Mouse (Mus musculus) hindbrain, embryonic 12.5 days (tissue): ENCODE measurements around the gene Cish. TPM values are rescaled to one million over a fixed set of nuclear protein-coding genes. Genes with fewer than 3 reads are reported as not detected.
"Not testable (repeated sequence)": the region's sequence is repeated elsewhere in the genome, so short reads cannot be mapped to it uniquely, and the experiment has no call there.

Experiments
- ATAC-seq: fragments of 200-750 bp; cut with Nextera tagmentation; 2 replicates; pipeline ENCODE4 v1.8.0; 2017; ENCODE audit warnings: moderate TSS enrichment; ENCODE audit not compliant: low FRiP score
- H3K27ac ChIP-seq: fragments of 300-500 bp; sonication (generic); 2 replicates; pipeline ENCODE4 v1.5.1; 2016; ENCODE audit warnings: mild to moderate bottlenecking
- H3K27me3 ChIP-seq: fragments of 300-500 bp; sonication (generic); 2 replicates; pipeline ENCODE4 v1.6.1; 2016; ENCODE audit warnings: mild to moderate bottlenecking
- H3K36me3 ChIP-seq: fragments of 300-500 bp; sonication (generic); 2 replicates; pipeline ENCODE4 v1.6.1; 2016; ENCODE audit warnings: mild to moderate bottlenecking
- H3K4me1 ChIP-seq: fragments of 300-500 bp; sonication (generic); 2 replicates; pipeline ENCODE4 v1.6.1; 2016
- H3K4me2 ChIP-seq: fragments of 300-500 bp; sonication (generic); replicated peaks from 2 replicates; pipeline ENCODE4 v1.6.1; 2016; ENCODE audit warnings: mild to moderate bottlenecking
- H3K4me3 ChIP-seq: fragments of 300-500 bp; sonication (generic); 2 replicates; pipeline ENCODE4 v1.5.1; 2016; ENCODE audit warnings: mild to moderate bottlenecking
- H3K9ac ChIP-seq: fragments of 300-500 bp; sonication (generic); 2 replicates; pipeline ENCODE4 v1.6.1; 2016; ENCODE audit warnings: mild to moderate bottlenecking, moderate library complexity
- H3K9me3 ChIP-seq: fragments of 300-500 bp; sonication (generic); replicated peaks from 2 replicates; pipeline ENCODE4 v1.6.1; 2016; ENCODE audit warnings: mild to moderate bottlenecking
- WGBS: fragments of 180-500 bp; shearing (Covaris S2); methylation state at CpG from one replicate; pipeline ENCODE4 v1.1.7; 2016; 5-methylcytosine and 5-hydroxymethylcytosine counted together
- polyA plus RNA-seq: library from polyadenylated mRNA; unstranded; fragments of >200 nt; fragmentation: Nextera tagmentation; extraction: Ambion mirVana; gene quantifications from 2 replicates; pipeline ENCODE4 v1.2.1, GENCODE M21; 2016

The Cish gene
- polyA plus RNA-seq, 1 experiment from 2014 or later, result 8.0 TPM

- Histone ChIP-seq H3K9ac (no peak overlapping the region), H3K36me3 (peaks cover 8% of the 10 kb centered on the region), H3K4me2 (no peak overlapping the region), H3K9me3 (no peaks in the 10 kb centered on the region), H3K27me3 (no peaks in the 10 kb centered on the region), H3K4me3 (no peak overlapping the region), H3K27ac (no peak overlapping the region), H3K4me1 (peaks cover 5% of the 10 kb centered on the region)
- ATAC-seq, result no peak
- 82% methylated on average over 7 of the region's 7 CpGs for WGBS
Measured at GRCm38 (mm10) chr9:107302592-107302991, 6.8 kb downstream of the Cish start.

DNA sequence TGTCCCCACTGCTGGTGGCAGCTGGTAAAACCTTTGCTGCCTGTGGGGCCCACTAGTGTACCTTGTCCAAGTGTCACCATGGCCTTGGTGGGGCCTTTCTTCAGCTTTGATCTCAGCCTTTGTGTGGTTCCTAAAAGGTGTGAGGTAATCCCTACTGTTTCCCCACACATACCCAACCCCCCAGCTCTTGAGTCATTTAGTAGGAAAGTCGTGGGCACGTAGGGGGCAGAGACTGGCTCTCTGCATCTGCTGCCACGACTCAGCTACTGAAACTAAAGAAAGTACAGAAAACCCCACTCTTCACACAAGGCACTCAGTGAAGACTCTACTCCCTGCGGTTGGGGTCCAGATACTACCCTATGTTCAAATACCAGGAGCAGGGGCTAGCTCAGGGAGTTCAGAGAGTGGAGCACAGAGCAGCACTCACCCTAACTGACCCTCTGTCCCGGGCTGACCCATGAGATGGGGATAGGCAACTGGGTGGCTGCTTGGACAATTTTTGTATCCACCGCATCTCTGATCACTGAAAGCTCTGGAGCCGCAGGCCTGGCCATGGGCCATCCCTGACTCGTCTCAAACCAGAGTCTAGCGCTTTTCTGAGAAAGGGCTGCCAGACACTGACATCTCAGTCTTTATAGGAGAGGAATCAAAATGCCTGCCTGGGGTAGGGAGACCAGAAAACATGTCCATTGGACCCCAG is 7.4 kb downstream of the Cish start:
- H3K4me2 ChIP-seq, result no peak overlapping the region
- H3K27ac ChIP-seq, result no peak overlapping the region

GRCm38 (mm10) chr9:107303900-107304299 is 8.1 kb downstream of the Cish start:
- Histone ChIP-seq H3K36me3 (peaks cover 8% of the 10 kb centered on the region), H3K9me3 (no peaks in the 10 kb centered on the region), H3K9ac (no peak overlapping the region), H3K4me1 (no peaks in the 10 kb centered on the region), H3K4me3 (no peak overlapping the region), H3K27me3 (no peaks in the 10 kb centered on the region), H3K27ac (no peak overlapping the region), H3K4me2 (no peak overlapping the region)
- ATAC-seq, result no peak
- 70% methylated on average over 5 of the region's 5 CpGs for WGBS

More for the DNA sequence above, 7.4 kb downstream of the Cish start:
- no peak overlapping the region for H3K4me3 ChIP-seq
- H3K4me1 ChIP-seq, result no peaks in the 10 kb centered on the region
- no peaks in the 10 kb centered on the region for H3K27me3 ChIP-seq
- H3K36me3 ChIP-seq, result peaks cover 8% of the 10 kb centered on the region
- WGBS, result 85% methylated on average over 9 of the region's 9 CpGs
- H3K9ac ChIP-seq, result no peak overlapping the region
- ATAC-seq, result no peak
- H3K9me3 ChIP-seq, result no peaks in the 10 kb centered on the region

DNA sequence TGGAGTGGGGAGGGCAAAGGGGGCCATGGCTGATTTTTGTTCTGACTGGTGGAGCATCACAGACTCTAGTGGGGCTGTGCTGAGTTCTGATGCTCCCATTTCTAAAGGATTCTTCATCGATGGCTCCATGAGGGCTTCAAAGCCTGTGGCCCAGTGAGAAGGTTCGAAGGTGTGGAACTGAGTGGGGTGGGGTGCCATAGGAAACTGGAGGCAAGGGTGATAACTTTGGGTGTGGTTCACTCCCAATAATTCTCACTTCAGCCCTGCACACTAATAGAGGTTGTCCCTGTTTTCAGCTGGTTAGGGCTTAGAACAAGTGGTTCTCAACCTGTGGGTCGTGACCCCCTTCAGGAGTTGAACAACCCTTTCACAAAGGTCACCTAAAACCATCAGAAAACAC is 8.6 kb downstream of the Cish start:
- Histone ChIP-seq H3K9me3 (no peaks in the 10 kb centered on the region), H3K27me3 (no peaks in the 10 kb centered on the region), H3K4me3 (no peak overlapping the region), H3K36me3 (peaks cover 8% of the 10 kb centered on the region), H3K9ac (no peak overlapping the region), H3K4me2 (no peak overlapping the region), H3K27ac (no peak overlapping the region), H3K4me1 (no peaks in the 10 kb centered on the region)
- ATAC-seq, result no peak
- WGBS, result 96% methylated on average over 3 of the region's 3 CpGs

DNA sequence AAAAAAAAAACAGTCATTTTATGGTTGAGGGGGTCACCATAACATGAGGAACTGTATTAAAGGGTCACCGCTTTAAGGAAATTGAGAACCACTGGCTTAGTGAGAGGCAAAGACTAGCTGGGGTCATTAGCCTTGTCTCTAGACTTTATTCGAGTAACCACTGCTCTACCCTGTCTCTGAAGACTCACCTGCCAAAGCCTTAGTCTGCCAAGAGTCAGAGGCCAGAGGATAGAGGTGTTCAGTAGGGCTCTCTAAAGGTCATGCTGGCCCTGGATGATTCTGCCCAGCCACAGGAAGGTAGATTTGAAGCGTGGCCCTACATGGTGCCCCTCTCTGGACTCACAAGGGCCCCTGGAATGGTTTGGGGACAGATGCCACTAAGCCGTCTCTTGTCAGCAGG is 9.2 kb downstream of the Cish start:
- no peaks in the 10 kb centered on the region for H3K27me3 ChIP-seq
- H3K36me3 ChIP-seq, result peaks cover 8% of the 10 kb centered on the region
- H3K4me1 ChIP-seq, result no peaks in the 10 kb centered on the region
- no peak overlapping the region for H3K4me2 ChIP-seq
- no peak overlapping the region for H3K9ac ChIP-seq
- H3K27ac ChIP-seq, result no peak overlapping the region
- no peaks in the 10 kb centered on the region for H3K9me3 ChIP-seq
- ATAC-seq, result no peak
- H3K4me3 ChIP-seq, result no peak overlapping the region
- 85% methylated on average over 4 of the region's 4 CpGs for WGBS

DNA sequence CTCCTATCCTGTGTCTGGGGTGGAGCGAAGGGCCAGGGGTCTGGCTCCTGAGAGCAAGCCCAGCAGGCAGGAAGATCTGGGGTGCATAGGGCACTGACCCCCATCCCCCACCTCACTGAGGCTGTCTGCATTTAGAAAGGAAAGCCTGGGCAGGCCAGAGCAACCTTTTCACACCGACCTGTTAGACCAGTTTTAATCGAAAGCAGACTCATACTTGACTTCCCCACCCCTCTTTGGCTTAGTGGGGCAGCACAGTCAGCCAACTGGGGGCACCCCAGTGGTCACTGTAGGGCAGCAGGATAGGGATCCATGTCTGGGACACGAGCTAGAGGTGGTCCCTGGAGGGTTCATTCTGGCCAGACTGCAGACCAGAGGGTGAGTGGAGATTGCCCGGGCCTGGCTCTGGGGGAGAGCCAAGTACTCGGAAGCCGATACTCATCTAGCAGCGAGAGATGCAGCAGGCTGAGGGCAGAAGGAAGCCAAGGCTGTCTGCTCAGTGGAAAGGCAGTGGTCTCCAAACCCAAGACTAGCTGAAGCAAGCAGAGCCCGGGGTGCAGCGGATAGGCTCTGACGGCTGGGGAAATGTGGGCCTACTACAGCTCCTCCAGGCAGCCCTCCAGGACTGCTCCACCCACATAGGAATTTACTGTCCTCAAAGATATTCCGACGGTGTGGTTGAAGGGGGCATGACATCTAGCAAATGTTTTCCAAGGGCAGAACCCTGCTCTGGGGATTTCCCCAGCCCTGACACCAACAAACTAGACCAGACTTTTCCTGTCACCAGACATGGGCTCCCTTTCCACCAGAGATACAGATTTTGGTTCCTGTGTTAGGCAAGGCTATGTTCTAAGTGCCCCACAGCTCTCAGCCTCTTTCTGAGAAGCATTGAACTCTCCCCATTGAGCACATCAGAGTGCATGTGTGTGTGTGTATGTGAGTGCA is 10.0 kb downstream of the Cish start:
- peaks cover 8% of the 10 kb centered on the region for H3K36me3 ChIP-seq
- H3K9ac ChIP-seq, result no peak overlapping the region
- H3K9me3 ChIP-seq, result no peaks in the 10 kb centered on the region
- no peaks in the 10 kb centered on the region for H3K4me1 ChIP-seq
- 60% methylated on average over 13 of the region's 13 CpGs for WGBS
- no peak overlapping the region for H3K27ac ChIP-seq
- no peaks in the 10 kb centered on the region for H3K27me3 ChIP-seq
- no peak overlapping the region for H3K4me2 ChIP-seq
- no peak overlapping the region for H3K4me3 ChIP-seq
- no peak for ATAC-seq

GRCm38 (mm10) chr9:107306673-107307072 is 10.8 kb downstream of the Cish start:
- not testable (repeated sequence) for H3K27ac ChIP-seq, ATAC-seq, H3K9ac ChIP-seq, H3K4me2 ChIP-seq, H3K4me1 ChIP-seq, H3K9me3 ChIP-seq, H3K4me3 ChIP-seq, H3K27me3 ChIP-seq, H3K36me3 ChIP-seq
- WGBS, result 100% methylated on average over 1 of the region's 1 CpGs

DNA sequence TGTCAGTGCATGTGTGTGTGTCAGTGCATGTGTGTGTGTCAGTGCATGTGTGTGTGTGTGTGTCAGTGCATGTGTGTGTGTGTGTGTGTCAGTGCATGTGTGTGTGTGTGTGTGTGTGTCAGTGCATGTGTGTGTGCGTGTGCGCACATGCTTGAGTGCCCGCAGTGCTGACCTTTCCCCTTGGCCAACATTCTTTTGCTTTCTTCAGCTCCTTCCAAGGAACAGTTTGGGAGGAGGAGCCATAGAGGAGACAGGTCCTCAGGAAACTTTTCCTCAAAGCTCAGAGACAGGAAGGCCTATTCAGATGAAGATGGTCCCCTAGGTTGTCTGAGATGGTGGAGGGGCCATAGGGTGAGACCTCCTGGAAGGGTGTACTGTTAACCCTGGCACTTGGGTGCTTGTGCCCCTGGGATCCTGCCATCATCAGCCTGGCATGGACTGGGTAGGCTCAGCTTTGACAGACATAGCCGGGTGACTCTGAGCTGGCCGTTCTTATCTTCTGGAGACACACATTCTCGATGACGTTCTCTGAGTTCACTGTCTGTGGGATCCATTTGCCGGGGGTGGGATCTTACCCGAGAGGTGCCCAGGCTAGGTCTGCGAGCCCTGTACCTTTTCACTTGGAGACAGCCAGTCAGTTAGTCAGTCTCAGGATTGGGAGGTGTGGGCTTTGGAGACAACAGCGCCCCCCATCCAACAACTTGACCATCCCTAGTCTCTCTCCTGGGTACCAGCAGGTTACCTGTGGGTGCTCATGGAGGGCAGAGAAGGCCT is 11.5 kb downstream of the Cish start:
- Histone ChIP-seq H3K9ac (no peak overlapping the region), H3K36me3 (no peaks in the 10 kb centered on the region), H3K4me2 (no peak overlapping the region), H3K4me1 (no peaks in the 10 kb centered on the region), H3K27ac (no peak overlapping the region), H3K4me3 (no peak overlapping the region), H3K27me3 (no peaks in the 10 kb centered on the region), H3K9me3 (no peaks in the 10 kb centered on the region)
- no peak for ATAC-seq
- 82% methylated on average over 11 of the region's 11 CpGs for WGBS

GRCm38 (mm10) chr9:107307886-107308285 is 12.1 kb downstream of the Cish start:
- H3K9ac ChIP-seq, result no peak overlapping the region
- H3K27me3 ChIP-seq, result no peaks in the 10 kb centered on the region
- no peaks in the 10 kb centered on the region for H3K4me1 ChIP-seq
- H3K27ac ChIP-seq, result no peak overlapping the region
- WGBS, result 73% methylated on average over 12 of the region's 12 CpGs
- H3K9me3 ChIP-seq, result no peaks in the 10 kb centered on the region
- H3K4me2 ChIP-seq, result no peak overlapping the region
- no peak overlapping the region for H3K4me3 ChIP-seq
- H3K36me3 ChIP-seq, result no peaks in the 10 kb centered on the region
- ATAC-seq, result no peak

- Histone ChIP-seq H3K27ac (no peak overlapping the region), H3K4me2 (no peak overlapping the region), H3K9ac (no peak overlapping the region), H3K27me3 (no peaks in the 10 kb centered on the region), H3K4me3 (no peak overlapping the region), H3K36me3 (no peaks in the 10 kb centered on the region), H3K4me1 (no peaks in the 10 kb centered on the region), H3K9me3 (no peaks in the 10 kb centered on the region)
- no peak for ATAC-seq
- 87% methylated on average over 9 of the region's 9 CpGs for WGBS
Measured at GRCm38 (mm10) chr9:107308346-107309000, 12.6 kb downstream of the Cish start.

GRCm38 (mm10) chr9:107309171-107309570 is 13.3 kb downstream of the Cish start:
- Histone ChIP-seq H3K4me3 (no peak overlapping the region), H3K9ac (no peak overlapping the region), H3K27me3 (no peaks in the 10 kb centered on the region), H3K27ac (no peak overlapping the region), H3K9me3 (no peaks in the 10 kb centered on the region), H3K4me1 (no peaks in the 10 kb centered on the region), H3K4me2 (no peak overlapping the region), H3K36me3 (no peaks in the 10 kb centered on the region)
- 81% methylated on average over 9 of the region's 9 CpGs for WGBS
- no peak for ATAC-seq

DNA sequence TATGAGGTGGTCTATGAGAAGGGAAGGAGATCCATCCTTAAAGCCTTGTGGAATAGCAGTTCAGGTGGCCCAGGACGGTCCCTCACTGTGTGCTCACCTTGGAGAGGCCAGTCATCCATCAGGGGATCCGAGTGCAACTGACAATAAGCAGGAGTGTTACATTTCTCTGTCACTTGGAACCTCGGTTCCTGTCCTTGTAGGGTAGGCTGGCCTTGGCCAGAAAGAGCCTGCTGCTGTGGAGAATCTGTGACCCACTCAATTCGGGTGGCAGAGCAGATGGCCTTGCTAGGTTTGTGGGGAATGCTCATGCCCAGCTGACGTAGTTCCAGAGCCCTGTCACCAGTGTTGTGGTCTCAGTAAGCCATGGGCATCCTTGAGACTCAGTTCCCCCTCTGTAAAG is 13.8 kb downstream of the Cish start:
- no peak for ATAC-seq
- Histone ChIP-seq H3K27ac (no peak overlapping the region), H3K9ac (no peak overlapping the region), H3K4me2 (no peak overlapping the region), H3K9me3 (no peaks in the 10 kb centered on the region), H3K36me3 (no peaks in the 10 kb centered on the region), H3K4me3 (no peak overlapping the region), H3K4me1 (no peaks in the 10 kb centered on the region), H3K27me3 (no peaks in the 10 kb centered on the region)
- 73% methylated on average over 5 of the region's 5 CpGs for WGBS
